Mouse (Mus musculus): ENCODE data around the gene Atp8b4.

- TF ChIP-seq CTCF (IDR thresholded peaks at IDR 0.05; ENCODE audit: insufficient read depth, low read depth, low read length) (no peak), POLR2A (IDR thresholded peaks at IDR 0.05; ENCODE audit: insufficient read depth, low read depth, low read length) (no peak)
These were observed 7.0 kb upstream of the Atp8b4 start for GRCm38 (mm10) chr2:126507477-126507876.
